Mouse (Mus musculus): ENCODE results near the gene Adat1.

DNA sequence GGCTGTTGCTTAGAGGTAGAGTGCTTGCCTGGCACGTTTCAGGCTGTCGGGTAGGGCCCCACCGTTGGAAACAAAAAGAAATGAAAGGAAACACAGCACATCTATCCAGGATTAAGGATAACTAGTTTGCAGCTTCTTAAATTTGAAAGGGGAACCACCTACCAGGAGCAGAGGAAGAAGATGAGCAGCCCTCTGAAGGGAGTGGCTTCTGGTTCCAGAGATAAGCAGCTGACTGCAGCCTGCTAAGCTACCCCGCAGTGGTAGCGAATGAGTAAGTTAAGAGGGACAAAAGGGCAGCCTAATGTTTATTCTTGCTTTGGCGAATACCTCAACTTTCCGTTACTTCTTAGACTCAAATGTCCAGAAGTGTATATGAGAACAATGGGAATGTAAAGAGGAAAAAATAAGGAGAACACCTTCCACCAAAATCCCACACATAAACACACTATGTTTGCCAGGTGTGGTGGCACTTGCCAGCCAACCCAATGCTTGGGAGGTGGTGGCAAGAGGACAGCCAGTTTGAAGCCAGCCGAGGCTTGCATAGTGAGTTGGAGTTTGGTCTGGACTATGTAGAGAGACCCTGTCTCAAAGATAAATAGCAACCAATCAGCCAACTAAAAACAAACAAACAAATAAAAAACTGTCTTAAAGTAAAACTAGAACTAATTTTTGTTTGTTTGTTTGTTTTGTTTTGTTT lies 62.3 kb downstream of the Adat1 start:
- TF ChIP-seq CTCF (IDR thresholded peaks at IDR 0.05; ENCODE audit: low read depth), result no peak
- TF ChIP-seq EP300 (IDR thresholded peaks at IDR 0.05; ENCODE audit: low read depth), result peak; percentile 87
